Mouse (Mus musculus): ENCODE results near the gene Pacs2.

GRCm38 (mm10) chr12:113032296-113033250 lies 18.3 kb downstream of the Pacs2 start:
- TF ChIP-seq POLR2A (IDR thresholded peaks at IDR 0.05; ENCODE audit: extremely low read depth, insufficient read depth, low read length) (no peak), CTCF (IDR thresholded peaks at IDR 0.05; ENCODE audit: extremely low read depth, insufficient read depth, low read length) (no peak)
